Mouse (Mus musculus): ENCODE measurements around the gene Zfp422.

DNA sequence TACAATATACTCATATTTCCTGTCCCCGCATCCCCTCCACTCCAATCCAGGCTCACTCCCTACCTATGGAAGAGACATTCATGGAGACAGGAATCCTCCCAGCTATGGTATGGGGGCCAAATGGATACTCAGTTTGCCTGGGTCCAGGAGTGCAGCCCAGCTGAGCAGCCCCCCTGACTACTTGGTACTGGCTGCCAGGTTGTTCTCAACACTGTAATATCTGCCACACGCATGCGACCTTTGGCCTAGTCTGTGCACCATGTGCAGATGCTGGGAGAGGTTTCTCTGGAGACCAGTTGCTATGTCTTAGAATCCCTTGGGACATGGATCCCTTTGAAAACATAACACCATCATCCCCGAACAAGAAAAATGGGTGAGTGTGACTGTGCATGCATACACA lies 43.0 kb upstream of the Zfp422 start:
- TF ChIP-seq CTCF (IDR thresholded peaks at IDR 0.05; ENCODE audit: insufficient read depth, low read depth, low read length) (no peak), POLR2A (IDR thresholded peaks at IDR 0.05; ENCODE audit: insufficient read depth, low read depth, low read length) (no peak)
